Mouse (Mus musculus) lung, postnatal 0 days (tissue): ENCODE results near the gene Bet1l.

Experiments used
- CTCF ChIP-seq: IDR thresholded peaks from 2 replicates; pipeline ENCODE4 v1.5.1; 2016; ENCODE audit warnings: antibody characterized with exemption, mild to moderate bottlenecking
- EP300 ChIP-seq: IDR thresholded peaks from 2 replicates; pipeline ENCODE4 v1.6.1; 2016; ENCODE audit warnings: antibody characterized with exemption, mild to moderate bottlenecking, control low read depth

GRCm38 (mm10) chr7:140856785-140857549 lies 410 bp downstream of the Bet1l start, which contains the start of gene Ric8a:
- TF ChIP-seq CTCF (no peak), EP300 (peak; percentile 59)
